Mouse (Mus musculus): ENCODE results near the gene Bckdk.
A peak's percentile ranks its signal among the peaks of the same experiment; 100 is the strongest.
"Not testable (repeated sequence)": the region's sequence is repeated elsewhere in the genome, so short reads cannot be mapped to it uniquely, and the experiment has no call there.

Gene Bckdk

GRCm38 (mm10) chr7:127931351-127932135 lies 27.7 kb downstream of the Bckdk start:
- peak in 1 of 2 experiments; percentile 63 for DNase-seq (ENCODE audit: low spot score in 2 of 2)

GRCm38 (mm10) chr7:127932273-127933031 lies 28.6 kb downstream of the Bckdk start:
- peak in 1 of 2 experiments; percentile 55 for DNase-seq (ENCODE audit: low spot score in 2 of 2)

- no peak for DNase-seq (ENCODE audit: low spot score in 2 of 2)
Observed at GRCm38 (mm10) chr7:127934075-127934474, 30.2 kb downstream of the Bckdk start.

GRCm38 (mm10) chr7:127935028-127935722 lies 31.3 kb downstream of the Bckdk start:
- DNase-seq (ENCODE audit: low spot score in 2 of 2): peak; percentile 92 to 96

GRCm38 (mm10) chr7:127935748-127936159 lies 31.9 kb downstream of the Bckdk start:
- DNase-seq (ENCODE audit: low spot score in 2 of 2): no peak

GRCm38 (mm10) chr7:127936216-127936884 lies 32.5 kb downstream of the Bckdk start:
- no peak for DNase-seq (ENCODE audit: low spot score in 2 of 2)

GRCm38 (mm10) chr7:127942097-127942496 lies 38.2 kb downstream of the Bckdk start:
- not testable (repeated sequence) for DNase-seq (ENCODE audit: low spot score in 2 of 2)

GRCm38 (mm10) chr7:127944614-127945013 lies 40.7 kb downstream of the Bckdk start:
- no peak for DNase-seq (ENCODE audit: low spot score in 2 of 2)

GRCm38 (mm10) chr7:127946470-127947023 lies 42.7 kb downstream of the Bckdk start, which contains the start of gene Prss36:
TSS of gene Prss36 (minus strand) at chr7:127946725.
- no peak for DNase-seq (ENCODE audit: low spot score in 2 of 2)

- no peak for DNase-seq (ENCODE audit: low spot score in 2 of 2)
Observed at GRCm38 (mm10) chr7:127952864-127953581, 49.1 kb downstream of the Bckdk start.

- no peak for DNase-seq (ENCODE audit: low spot score in 2 of 2)
Observed at GRCm38 (mm10) chr7:127959364-127959763, 55.5 kb downstream of the Bckdk start.

All from urinary bladder, postnatal 36 days (tissue).